Mouse (Mus musculus) ES-Bruce4 (cell line): ENCODE data around the gene Trmt61a. TPM values are rescaled to one million over a fixed set of nuclear protein-coding genes. Genes with fewer than 3 reads are reported as not detected.
A peak's percentile ranks its signal among the peaks of the same experiment; 100 is the strongest.

Experiments
- H3K27ac ChIP-seq: 2 replicates; pipeline ENCODE4 v1.5.1; 2012; ENCODE audit warnings: low read length, inconsistent platforms; ENCODE audit not compliant: insufficient read depth
- H3K27me3 ChIP-seq: 2 replicates; pipeline ENCODE4 v1.6.1; 2012; ENCODE audit warnings: mild to moderate bottlenecking, low read length, inconsistent platforms; ENCODE audit not compliant: control insufficient read depth, poor library complexity, insufficient read depth, severe bottlenecking
- H3K36me3 ChIP-seq: 2 replicates; pipeline ENCODE4 v1.6.1; 2012; ENCODE audit warnings: inconsistent platforms, mild to moderate bottlenecking, low read length, moderate library complexity; ENCODE audit not compliant: control insufficient read depth, poor library complexity, insufficient read depth, severe bottlenecking
- H3K4me1 ChIP-seq: one replicate; pipeline ENCODE4 v1.8.1; 2011; ENCODE audit warnings: low read length; ENCODE audit not compliant: control insufficient read depth, insufficient read depth
- H3K4me3 ChIP-seq: 2 replicates; pipeline ENCODE4 v1.5.1; 2011; ENCODE audit warnings: low read depth, mild to moderate bottlenecking, low read length
- H3K9ac ChIP-seq: 2 replicates; pipeline ENCODE4 v1.6.1; 2012; ENCODE audit warnings: low read depth, mild to moderate bottlenecking, inconsistent platforms; ENCODE audit not compliant: poor library complexity, severe bottlenecking
- H3K9me3 ChIP-seq: replicated peaks from 2 replicates; pipeline ENCODE4 v1.6.1; 2012; ENCODE audit warnings: mild to moderate bottlenecking, low read length, inconsistent platforms; ENCODE audit not compliant: control insufficient read depth, poor library complexity, insufficient read depth, severe bottlenecking
- CTCF ChIP-seq: IDR thresholded peaks from one replicate; pipeline ENCODE4 v1.8.1; 2011; ENCODE audit warnings: low read depth, low read length
- EP300 ChIP-seq: IDR thresholded peaks from 2 replicates; pipeline ENCODE4 v1.6.1; 2011; ENCODE audit warnings: low read depth, low read length; ENCODE audit not compliant: insufficient read depth
- POLR2A ChIP-seq: IDR thresholded peaks from one replicate; pipeline ENCODE4 v1.8.1; 2011; ENCODE audit warnings: low read length; ENCODE audit not compliant: insufficient read depth
- polyA plus RNA-seq: library from polyadenylated mRNA; stranded (reverse); fragments of >200 nt; gene quantifications from 2 replicates; pipeline ENCODE4 v1.2.4, GENCODE M21; 2011; ENCODE audit warnings: low read depth; ENCODE audit not compliant: missing spikeins, insufficient read depth, insufficient read length

Gene Trmt61a
- polyA plus RNA-seq, 1 experiment: 13.0 TPM

DNA sequence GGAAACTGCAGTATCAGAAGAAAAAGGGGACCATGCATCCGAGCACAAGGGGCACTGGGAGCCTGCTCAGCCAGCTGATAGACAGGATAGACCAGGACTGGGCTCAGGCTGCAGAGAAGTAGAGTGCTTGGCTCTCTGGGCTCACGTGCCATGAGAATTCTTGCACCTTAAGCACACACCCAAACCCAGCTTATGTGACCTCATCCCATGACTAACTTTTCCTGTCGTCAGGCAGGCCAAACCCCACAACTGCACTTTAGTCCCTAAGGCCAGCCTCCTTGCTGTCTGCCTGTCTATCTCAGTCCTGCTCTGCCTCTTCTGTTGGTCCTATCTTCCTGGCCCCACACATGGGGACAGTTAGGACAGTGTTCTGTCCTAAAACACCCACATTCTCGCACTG is 19.8 kb downstream of the Trmt61a start:
- no peaks in the 10 kb centered on the region for H3K36me3 ChIP-seq
- H3K9ac ChIP-seq: no peak overlapping the region
- no peak for TF ChIP-seq POLR2A
- no peak for TF ChIP-seq EP300
- no peak for TF ChIP-seq CTCF
- H3K9me3 ChIP-seq: no peaks in the 10 kb centered on the region
- no peak overlapping the region for H3K4me3 ChIP-seq
- H3K27me3 ChIP-seq: no peaks in the 10 kb centered on the region
- H3K27ac ChIP-seq: no peak overlapping the region
- peaks cover 10% of the 10 kb centered on the region for H3K4me1 ChIP-seq

DNA sequence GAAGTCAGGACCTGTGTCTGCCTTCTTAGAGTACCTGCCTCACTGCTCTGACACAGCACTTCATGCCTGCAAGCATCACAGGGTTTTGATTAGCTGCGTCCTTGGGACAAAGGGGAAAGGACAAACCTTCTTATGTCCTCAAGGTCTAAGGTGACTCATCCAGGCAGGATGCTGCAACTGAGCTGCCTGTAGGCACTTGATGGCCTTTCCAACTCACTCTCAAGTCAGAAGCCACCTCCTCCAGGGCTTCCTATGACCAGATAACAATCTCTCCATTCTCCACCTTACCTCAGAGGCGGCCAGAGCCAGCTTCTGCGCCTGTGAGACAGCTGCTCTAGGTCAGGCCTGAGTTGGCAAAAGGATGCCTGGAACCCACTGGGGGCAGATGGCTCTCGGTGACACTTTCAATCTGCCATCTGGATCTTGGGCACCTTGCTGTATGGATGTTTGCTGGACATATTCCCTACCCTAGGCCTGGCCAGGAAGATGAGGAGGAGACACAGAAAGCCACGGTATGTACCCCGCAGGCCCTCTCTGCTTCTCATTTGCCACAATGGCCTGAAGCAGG is 20.5 kb downstream of the Trmt61a start:
- H3K27ac ChIP-seq: no peak overlapping the region
- H3K27me3 ChIP-seq: no peaks in the 10 kb centered on the region

DNA sequence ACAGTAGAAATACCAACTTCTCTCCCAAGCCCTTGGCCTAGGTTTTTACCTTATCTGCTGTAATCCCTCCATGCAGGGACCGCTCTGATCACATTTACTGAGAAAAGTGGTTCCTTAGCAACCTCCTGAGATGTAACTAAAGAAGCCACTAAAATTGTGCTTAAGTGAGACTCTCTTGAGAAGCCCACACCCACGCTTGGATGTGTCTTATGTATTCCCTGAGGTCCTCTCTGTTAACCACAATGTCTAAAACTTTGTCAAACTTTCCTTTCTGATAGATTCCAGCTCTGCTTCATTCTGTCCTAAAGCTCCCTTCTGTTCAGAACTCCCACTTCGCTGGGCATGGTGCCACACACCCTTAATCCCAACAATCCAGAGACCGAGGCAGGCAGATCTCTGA is 21.6 kb downstream of the Trmt61a start:
- no peaks in the 10 kb centered on the region for H3K36me3 ChIP-seq
- no peak for TF ChIP-seq EP300
- no peak for TF ChIP-seq POLR2A
- TF ChIP-seq CTCF: no peak
- H3K27ac ChIP-seq: no peak overlapping the region
- no peak overlapping the region for H3K9ac ChIP-seq
- H3K4me1 ChIP-seq: peaks cover 6% of the 10 kb centered on the region
- no peak overlapping the region for H3K4me3 ChIP-seq
- H3K27me3 ChIP-seq: no peaks in the 10 kb centered on the region
- no peaks in the 10 kb centered on the region for H3K9me3 ChIP-seq

More for the DNA sequence above, 20.5 kb downstream of the Trmt61a start:
- TF ChIP-seq POLR2A (no peak), CTCF (no peak), EP300 (no peak)
- Histone ChIP-seq H3K36me3 (no peaks in the 10 kb centered on the region), H3K4me1 (peaks cover 8% of the 10 kb centered on the region), H3K4me3 (no peak overlapping the region), H3K9me3 (no peaks in the 10 kb centered on the region), H3K9ac (no peak overlapping the region)

DNA sequence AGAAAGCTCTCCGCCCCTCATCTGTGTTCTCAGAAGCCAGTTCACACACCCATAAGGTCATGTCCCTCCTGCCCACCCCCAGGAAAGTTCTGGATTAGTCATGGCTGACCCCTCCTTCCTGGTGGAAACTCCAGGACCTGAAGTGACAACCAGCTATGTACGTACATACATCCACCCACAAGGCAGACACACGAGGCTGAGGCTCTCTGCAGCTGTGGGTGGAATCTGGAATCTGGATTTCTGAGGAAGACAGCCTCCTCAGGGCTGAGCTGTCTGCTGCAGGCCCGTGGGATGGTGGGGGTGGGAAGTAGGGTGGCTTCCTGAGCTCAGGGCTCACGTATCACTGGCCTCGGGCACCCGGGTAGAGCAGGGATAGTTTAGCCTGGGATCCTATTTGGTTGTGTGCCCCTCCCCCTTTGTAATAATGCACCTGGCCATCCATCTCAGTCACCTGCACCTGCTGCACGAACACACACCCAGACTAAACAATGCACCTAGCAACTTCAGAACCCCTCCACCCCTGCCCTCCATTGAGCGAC is 23.1 kb downstream of the Trmt61a start:
- peaks cover 4% of the 10 kb centered on the region for H3K4me1 ChIP-seq
- no peak overlapping the region for H3K9ac ChIP-seq
- H3K27ac ChIP-seq: no peak overlapping the region
- no peaks in the 10 kb centered on the region for H3K9me3 ChIP-seq
- H3K27me3 ChIP-seq: no peaks in the 10 kb centered on the region
- no peaks in the 10 kb centered on the region for H3K36me3 ChIP-seq
- TF ChIP-seq CTCF: no peak
- no peak for TF ChIP-seq EP300
- TF ChIP-seq POLR2A: no peak
- no peak overlapping the region for H3K4me3 ChIP-seq

DNA sequence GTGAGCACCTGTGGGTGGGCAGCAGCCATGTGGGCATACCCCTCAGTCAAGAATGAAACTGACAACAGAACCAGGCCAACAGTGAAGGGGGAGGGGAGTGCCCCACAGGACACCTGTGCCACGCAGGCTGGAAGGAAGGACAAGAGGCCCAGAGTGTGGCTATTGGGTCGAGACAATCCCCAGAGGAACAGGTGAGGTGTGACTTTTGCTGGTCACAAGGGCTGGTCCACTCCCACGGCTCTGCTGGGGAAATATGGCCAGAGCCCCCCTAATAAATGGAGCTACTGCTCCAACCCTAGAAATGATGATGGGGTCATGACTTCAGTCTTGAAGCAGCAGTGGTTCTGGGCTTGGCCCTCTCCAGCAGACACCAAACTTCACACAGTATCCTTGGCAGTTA is 25.4 kb downstream of the Trmt61a start:
- TF ChIP-seq POLR2A: no peak
- TF ChIP-seq CTCF: no peak
- TF ChIP-seq EP300: no peak
- Histone ChIP-seq H3K9ac (no peak overlapping the region), H3K4me1 (peaks cover 4% of the 10 kb centered on the region), H3K27ac (no peak overlapping the region), H3K36me3 (no peaks in the 10 kb centered on the region), H3K27me3 (no peaks in the 10 kb centered on the region), H3K9me3 (no peaks in the 10 kb centered on the region), H3K4me3 (no peak overlapping the region)

DNA sequence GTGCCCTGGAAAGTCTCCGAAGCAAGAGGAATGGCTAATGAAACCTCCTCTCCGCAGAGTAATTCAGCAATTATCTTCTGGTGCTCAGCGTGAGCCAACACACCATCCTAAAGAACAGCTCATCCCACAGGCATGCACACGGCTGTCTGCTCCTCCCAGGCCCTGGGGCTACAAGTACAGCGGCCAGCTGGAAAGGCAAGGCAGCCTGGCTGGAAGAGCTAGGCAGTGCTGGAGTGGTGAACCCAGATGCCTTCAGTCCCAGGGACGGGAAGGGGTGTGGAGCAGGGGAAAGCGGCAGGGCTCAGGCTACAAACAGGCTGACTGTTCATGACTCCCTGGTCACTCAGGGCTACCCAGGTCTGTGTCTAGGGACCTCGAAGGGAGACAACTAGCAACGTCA is 26.7 kb downstream of the Trmt61a start:
- H3K27me3 ChIP-seq: no peaks in the 10 kb centered on the region
- no peak overlapping the region for H3K4me3 ChIP-seq
- no peak overlapping the region for H3K9ac ChIP-seq
- TF ChIP-seq POLR2A (no peak), CTCF (no peak), EP300 (peak; percentile 59; the same call in 1 of the 2 replicates)
- no peak overlapping the region for H3K27ac ChIP-seq
- H3K4me1 ChIP-seq: peaks cover 4% of the 10 kb centered on the region
- no peaks in the 10 kb centered on the region for H3K9me3 ChIP-seq
- H3K36me3 ChIP-seq: peaks cover 3% of the 10 kb centered on the region; the same call in 1 of the 2 replicates
